17 mouse cellular contexts compared by ENCODE assay signal in the genomic region with DNA sequence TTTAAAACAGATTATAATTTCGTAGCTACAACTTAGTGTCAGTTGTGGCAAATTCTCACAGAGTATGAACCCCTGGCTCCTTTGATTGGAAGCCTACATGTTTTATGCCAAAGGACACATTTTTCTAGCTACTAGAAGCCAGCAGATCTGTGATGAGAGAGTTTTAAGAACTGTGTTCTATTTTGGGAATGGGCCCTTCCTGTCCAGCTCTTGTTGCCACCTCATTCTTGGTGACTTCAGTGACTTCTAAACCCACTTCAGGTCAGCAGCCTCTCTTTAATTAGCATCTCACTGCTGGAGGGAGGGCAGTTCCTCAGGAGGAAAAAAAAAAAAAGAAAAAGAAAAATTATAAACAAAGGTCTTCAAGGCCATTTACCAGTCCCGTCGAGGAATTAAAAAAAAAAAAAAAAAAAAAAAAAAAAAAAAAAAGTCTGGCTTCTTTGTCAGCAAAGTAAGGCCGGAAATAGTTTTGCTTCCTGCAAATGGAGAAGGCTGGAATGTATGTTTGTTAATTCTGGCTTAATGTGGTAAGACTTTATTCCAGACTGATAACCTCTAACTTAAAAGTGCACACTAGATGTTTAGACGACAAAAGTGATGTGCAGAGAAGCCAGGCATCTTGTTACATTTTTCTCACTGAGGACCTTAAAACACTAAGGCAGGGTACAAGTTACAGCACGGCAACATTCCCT.
DNase-seq lines count a peak whose midpoint lies in the region; ATAC-seq and TF ChIP-seq lines count a peak whose summit lies in the region.
"Had no signal": no experiment of that assay in that cellular context is flagged by ENCODE, and none has a peak within 500 bp of the region (broad histone marks: within the 10 kb centered on the region; RNA-seq: fewer than 3 reads in every experiment).

No protein-coding gene starts in this region.

- no peak for DNase-seq in gastrocnemius, adult 2 months
- DNase-seq in gastrocnemius, adult 18-20 months (ENCODE audit: low spot score), result no peak
- DNase-seq in kidney, adult 2 months, result no peak
- no peak for DNase-seq in kidney, adult 9 months
- DNase-seq in lung, adult 18-20 months, result no peak
- DNase-seq in right cerebral cortex, postnatal 14 days, result no peak
- DNase-seq: adrenal gland, postnatal 14 days; cerebellum, adult 2 months; thymus, postnatal 36 days had no signal

- H3K36me3 ChIP-seq in kidney, adult 2 months (ENCODE audit: control insufficient read depth, insufficient read depth, low read length), result no peaks in the 10 kb centered on the region
- no peaks in the 10 kb centered on the region for H3K36me3 ChIP-seq in lung, embryonic 16.5 days (ENCODE audit: control insufficient read depth, insufficient read depth, low read length)
- H3K36me3 ChIP-seq: embryonic facial prominence, embryonic 10.5 days; neural tube, embryonic 13.5 days had no signal

- H3K4me3 ChIP-seq in gastrocnemius, adult 2 months, result no peak overlapping the region
- no peak overlapping the region for H3K4me3 ChIP-seq in kidney, adult 2 months (ENCODE audit: insufficient read depth, low read depth, low read length)
- no peak overlapping the region for H3K4me3 ChIP-seq in lung, embryonic 16.5 days (ENCODE audit: low read length)
- H3K4me3 ChIP-seq in embryonic fibroblast, embryonic 13.5 days (ENCODE audit: insufficient read depth, low read length), result no peak overlapping the region
- H3K4me3 ChIP-seq: embryonic facial prominence, embryonic 10.5 days; erythroblast, embryonic 14.5 days; neural tube, embryonic 13.5 days had no signal

- TF ChIP-seq POLR2A in kidney, adult 2 months (IDR thresholded peaks at IDR 0.05; ENCODE audit: low read depth, low read length), result no peak
- no peak for TF ChIP-seq POLR2A in embryonic fibroblast, embryonic 13.5 days (IDR thresholded peaks at IDR 0.05; ENCODE audit: low read depth, low read length)

- H3K9ac ChIP-seq in lung, embryonic 16.5 days (ENCODE audit: low read length), result no peak overlapping the region
- H3K9ac ChIP-seq: neural tube, embryonic 13.5 days had no signal

- H3K27me3 ChIP-seq in kidney, adult 2 months (replicated peaks; ENCODE audit: control insufficient read depth, insufficient read depth, low read length), result no peaks in the 10 kb centered on the region
- no peaks in the 10 kb centered on the region for H3K27me3 ChIP-seq in lung, embryonic 16.5 days (ENCODE audit: control insufficient read depth, insufficient read depth, low read depth, low read length)
- H3K27me3 ChIP-seq: neural tube, embryonic 13.5 days had no signal

- WGBS in kidney, adult 2 months, result 38% methylated on average over 6 of the region's 6 CpGs
- whole genome bisulfite sequencing in lung, embryonic 16.5 days, result 31% methylated on average over 6 of the region's 6 CpGs

- no peak for TF ChIP-seq CTCF in gastrocnemius, adult 2 months (IDR thresholded peaks at IDR 0.05)
- TF ChIP-seq CTCF in kidney, adult 2 months (conservative IDR thresholded peaks at IDR 0.05; ENCODE audit: insufficient read depth, insufficient read length, low read depth, low read length), result no peak
- no peak for TF ChIP-seq CTCF in embryonic fibroblast, embryonic 13.5 days (IDR thresholded peaks at IDR 0.05; ENCODE audit: borderline replicate concordance, insufficient read depth, low read length)

- no peaks in the 10 kb centered on the region for H3K9me3 ChIP-seq in lung, embryonic 16.5 days (ENCODE audit: control insufficient read depth, low read length)
- H3K9me3 ChIP-seq: embryonic facial prominence, embryonic 10.5 days had no signal

- H3K4me2 ChIP-seq in lung, embryonic 16.5 days (ENCODE audit: low read depth, low read length), result no peak overlapping the region
- H3K4me2 ChIP-seq: midbrain, embryonic 11.5 days; neural tube, embryonic 13.5 days had no signal

- H3K27ac ChIP-seq in gastrocnemius, adult 2 months, result peak overlapping the region; percentile 90
- H3K27ac ChIP-seq in kidney, adult 2 months (ENCODE audit: insufficient read depth, low read depth, low read length), result peak overlapping the region; percentile 78; the same call in 1 of the 2 replicates
- peak overlapping the region; percentile 75 for H3K27ac ChIP-seq in lung, embryonic 16.5 days (ENCODE audit: low read length)
- H3K27ac ChIP-seq in embryonic fibroblast, embryonic 13.5 days (ENCODE audit: insufficient read depth, low read length), result peak overlapping the region; percentile 87
- H3K27ac ChIP-seq: embryonic facial prominence, embryonic 10.5 days; neural tube, embryonic 13.5 days had no signal

- intact Hi-C loops in gastrocnemius, adult 2 months (cut with DNase I), result loop anchor here (5.0 to 10.0 kb wide), 2 partner anchors 50 to 552 kb away; no protein-coding TSS in a partner anchor

- no peaks in the 10 kb centered on the region for H3K4me1 ChIP-seq in kidney, adult 2 months (ENCODE audit: control insufficient read depth, insufficient read depth, low read length)
- H3K4me1 ChIP-seq in lung, embryonic 16.5 days (replicated peaks; ENCODE audit: control insufficient read depth, insufficient read depth, low read length), result peaks cover 34% of the 10 kb centered on the region
- H3K4me1 ChIP-seq in embryonic fibroblast, embryonic 13.5 days (ENCODE audit: control insufficient read depth, insufficient read depth, low read length), result peaks cover 13% of the 10 kb centered on the region

- no peak for ATAC-seq in lung, embryonic 16.5 days (ENCODE audit: low read depth)
- ATAC-seq: forebrain, embryonic 14.5 days; inflammation-experienced regulatory T-cells, adult 6 months had no signal
